Mouse (Mus musculus): ENCODE results near the gene Klhl11.

- TF ChIP-seq CTCF (IDR thresholded peaks at IDR 0.05) (peak; percentile 89), EP300 (IDR thresholded peaks at IDR 0.05) (no peak)
Measured at GRCm38 (mm10) chr11:100414021-100414913, 58.3 kb downstream of the Klhl11 start, which contains the start of gene P3h4.
